Mouse (Mus musculus): Measurements from ENCODE around the gene Wipf2.

- TF ChIP-seq CTCF (IDR thresholded peaks at IDR 0.05; ENCODE audit: insufficient read depth, low read length) (no peak), POLR2A (IDR thresholded peaks at IDR 0.05; ENCODE audit: borderline replicate concordance, extremely low read depth, low read depth, low read length) (no peak; the same call in 1 of the 2 replicates)
Observed at GRCm38 (mm10) chr11:98937914-98938694, 74.7 kb downstream of the Wipf2 start.
